Comparison of ENCODE assay signal across 20 mouse cellular contexts in genomic region chr8:85398548-85398947, GRCm38 (mm10). TPM values are rescaled to one million over a fixed set of nuclear protein-coding genes. Genes with fewer than 3 reads are reported as not detected.
A peak's percentile ranks its signal among the peaks of the same experiment; 100 is the strongest.
DNase-seq lines count a peak whose midpoint lies in the region; ATAC-seq and TF ChIP-seq lines count a peak whose summit lies in the region.
"Had no signal": no experiment of that assay in that cellular context is flagged by ENCODE, and none has a peak within 500 bp of the region (broad histone marks: within the 10 kb centered on the region; RNA-seq: fewer than 3 reads in every experiment).

No protein-coding gene starts in this region.

- no peaks in the 10 kb centered on the region for H3K4me1 ChIP-seq in intestine, postnatal 0 days (replicated peaks; ENCODE audit: control insufficient read depth, insufficient read depth, low read length)
- H3K4me1 ChIP-seq in intestine, embryonic 16.5 days (ENCODE audit: control insufficient read depth, insufficient read depth, low read length) = peaks cover 3% of the 10 kb centered on the region; the same call in 1 of the 2 replicates
- H3K4me1 ChIP-seq in lung, postnatal 0 days (ENCODE audit: insufficient read depth, low read depth, low read length) = no peaks in the 10 kb centered on the region
- H3K4me1 ChIP-seq: limb, embryonic 10.5 days; stomach, embryonic 15.5 days had no signal

- no peak overlapping the region for H3K4me3 ChIP-seq in intestine, postnatal 0 days (ENCODE audit: low read depth, low read length)
- H3K4me3 ChIP-seq in intestine, embryonic 16.5 days (ENCODE audit: low read length) = no peak overlapping the region
- H3K4me3 ChIP-seq in lung, postnatal 0 days (ENCODE audit: low read depth, low read length) = no peak overlapping the region
- H3K4me3 ChIP-seq: limb, embryonic 10.5 days; stomach, embryonic 15.5 days had no signal

- H3K27ac ChIP-seq in intestine, postnatal 0 days (ENCODE audit: low read depth, low read length) = no peak overlapping the region
- no peak overlapping the region for H3K27ac ChIP-seq in intestine, embryonic 16.5 days (ENCODE audit: low read length)
- no peak overlapping the region for H3K27ac ChIP-seq in lung, postnatal 0 days (ENCODE audit: low read length)
- H3K27ac ChIP-seq: limb, embryonic 10.5 days; stomach, embryonic 15.5 days had no signal

- DNase-seq in lung, postnatal 0 days (ENCODE audit: low spot score) = no peak
- DNase-seq in lung, postnatal 4 days = no peak
- peak; percentile 45 for DNase-seq in R1 (ENCODE audit: low read depth, low spot score)
- DNase-seq in embryo, embryonic 10 days (ENCODE audit: low spot score) = no peak
- no peak for DNase-seq in urinary bladder, postnatal 4 days (ENCODE audit: low spot score in 2 of 2)
- DNase-seq: adrenal gland, adult 2 months; cerebellum, postnatal 14 days; embryo, embryonic 11 days; gastrocnemius, postnatal 36 days; kidney, adult 9 months; kidney, postnatal 36 days; layer of hippocampus, adult 9-11 months; right cerebral cortex, postnatal 25 days; thymus, adult 2 months had no signal

- H3K36me3 ChIP-seq in intestine, postnatal 0 days (ENCODE audit: control insufficient read depth, insufficient read depth) = no peaks in the 10 kb centered on the region
- H3K36me3 ChIP-seq in intestine, embryonic 16.5 days (ENCODE audit: control insufficient read depth, insufficient read depth, low read length) = no peaks in the 10 kb centered on the region
- no peaks in the 10 kb centered on the region for H3K36me3 ChIP-seq in lung, postnatal 0 days (ENCODE audit: insufficient read depth, low read length)
- H3K36me3 ChIP-seq: limb, embryonic 10.5 days; stomach, embryonic 15.5 days had no signal

- ATAC-seq in intestine, postnatal 0 days = no peak
- no peak for ATAC-seq in intestine, embryonic 16.5 days
- ATAC-seq in lung, postnatal 0 days = no peak
- ATAC-seq: forebrain, embryonic 16.5 days had no signal

- TF ChIP-seq CTCF in intestine, postnatal 0 days (IDR thresholded peaks at IDR 0.05; ENCODE audit: low read depth) = peak; percentile 49; the same call in 1 of the 2 replicates
- peak; percentile 45 for TF ChIP-seq CTCF in lung, postnatal 0 days (IDR thresholded peaks at IDR 0.05)

- no peak overlapping the region for H3K4me2 ChIP-seq in intestine, postnatal 0 days (replicated peaks; ENCODE audit: low read depth)
- no peak overlapping the region for H3K4me2 ChIP-seq in intestine, embryonic 16.5 days (ENCODE audit: low read depth, low read length)
- no peak overlapping the region for H3K4me2 ChIP-seq in lung, postnatal 0 days (replicated peaks; ENCODE audit: low read depth, low read length)
- H3K4me2 ChIP-seq: liver, embryonic 11.5 days; stomach, embryonic 15.5 days had no signal

- H3K9me3 ChIP-seq in intestine, postnatal 0 days (ENCODE audit: control insufficient read depth) = no peaks in the 10 kb centered on the region
- no peaks in the 10 kb centered on the region for H3K9me3 ChIP-seq in intestine, embryonic 16.5 days (ENCODE audit: control insufficient read depth, low read length)
- H3K9me3 ChIP-seq in lung, postnatal 0 days (ENCODE audit: low read length) = no peaks in the 10 kb centered on the region
- H3K9me3 ChIP-seq: limb, embryonic 10.5 days; stomach, embryonic 15.5 days had no signal

- no peak overlapping the region for H3K9ac ChIP-seq in intestine, postnatal 0 days (ENCODE audit: low read depth, low read length)
- no peak overlapping the region for H3K9ac ChIP-seq in intestine, embryonic 16.5 days (ENCODE audit: low read depth, low read length)
- no peak overlapping the region for H3K9ac ChIP-seq in lung, postnatal 0 days (replicated peaks; ENCODE audit: low read depth)
- H3K9ac ChIP-seq: stomach, embryonic 15.5 days had no signal

- H3K27me3 ChIP-seq in intestine, postnatal 0 days (replicated peaks; ENCODE audit: control insufficient read depth, insufficient read depth, low read length) = no peaks in the 10 kb centered on the region
- H3K27me3 ChIP-seq in intestine, embryonic 16.5 days (replicated peaks; ENCODE audit: control insufficient read depth, insufficient read depth, low read length) = no peaks in the 10 kb centered on the region
- H3K27me3 ChIP-seq in lung, postnatal 0 days (replicated peaks; ENCODE audit: insufficient read depth, low read length) = no peaks in the 10 kb centered on the region
- H3K27me3 ChIP-seq: stomach, embryonic 15.5 days had no signal

- TF ChIP-seq EP300 in lung, postnatal 0 days (IDR thresholded peaks at IDR 0.05) = no peak

- WGBS in intestine, postnatal 0 days = 91% methylated on average over 4 of the region's 4 CpGs
- WGBS in intestine, embryonic 16.5 days = 85% methylated on average over 4 of the region's 4 CpGs
- 85% methylated on average over 4 of the region's 4 CpGs for WGBS in lung, postnatal 0 days

RNA-seq across cellular contexts. Expression of gene Mylk3, which starts 12.4 kb away (rescaled TPM):
- 15.6 and 17.5 TPM in 2 replicates for polyA plus RNA-seq in intestine, postnatal 0 days (2015; fragmentation: Nextera tagmentation; extraction: Ambion mirVana)
- polyA plus RNA-seq in intestine, embryonic 16.5 days (2015; fragmentation: Nextera tagmentation; extraction: Ambion mirVana) = 17.8 and 19.9 TPM in 2 replicates
- 2.6 and 4.7 TPM in 2 replicates for polyA plus RNA-seq in lung, postnatal 0 days (2015; fragmentation: Nextera tagmentation; extraction: Ambion mirVana)

RNA-seq across cellular contexts. Expression of gene 4921524J17Rik, which starts 34.1 kb away (rescaled TPM):
- 24.3 and 26.1 TPM in 2 replicates for polyA plus RNA-seq in intestine, postnatal 0 days (2015; fragmentation: Nextera tagmentation; extraction: Ambion mirVana)
- polyA plus RNA-seq in intestine, embryonic 16.5 days (2015; fragmentation: Nextera tagmentation; extraction: Ambion mirVana) = 32.6 and 33.2 TPM in 2 replicates
- polyA plus RNA-seq in lung, postnatal 0 days (2015; fragmentation: Nextera tagmentation; extraction: Ambion mirVana) = 41.9 and 42.4 TPM in 2 replicates
